Mouse (Mus musculus) kidney, postnatal 0 days (tissue): ENCODE measurements around the gene Gnaq. TPM values are rescaled to one million over a fixed set of nuclear protein-coding genes. Genes with fewer than 3 reads are reported as not detected.
A peak's percentile ranks its signal among the peaks of the same experiment; 100 is the strongest.

Experiments used
- ATAC-seq: fragments of 200-750 bp; cut with Nextera tagmentation; replicated peaks from 2 replicates; pipeline ENCODE4 v1.8.0; 2017; ENCODE audit warnings: low read depth, moderate number of reproducible peaks, moderate TSS enrichment, moderate library complexity; ENCODE audit not compliant: low FRiP score
- DNase-seq: peaks from one replicate; pipeline ENCODE4 v3.0.0-alpha.2; 2016; ENCODE audit warnings: low spot score
- H3K27ac ChIP-seq: fragments of 300-500 bp; sonication (generic); 2 replicates; pipeline ENCODE4 v1.5.1; 2014; ENCODE audit warnings: mild to moderate bottlenecking
- H3K27me3 ChIP-seq: fragments of 300-500 bp; sonication (generic); 2 replicates; pipeline ENCODE4 v1.6.1; 2014; ENCODE audit warnings: low read length, mixed read lengths; ENCODE audit not compliant: insufficient read depth
- H3K36me3 ChIP-seq: fragments of 300-500 bp; sonication (generic); 2 replicates; pipeline ENCODE4 v1.6.1; 2014; ENCODE audit warnings: low read length, mixed read lengths; ENCODE audit not compliant: insufficient read depth
- H3K4me1 ChIP-seq: fragments of 300-500 bp; sonication (generic); replicated peaks from 2 replicates; pipeline ENCODE4 v1.6.1; 2014; ENCODE audit warnings: antibody characterized with exemption, low read length, mixed read lengths; ENCODE audit not compliant: insufficient read depth
- H3K4me2 ChIP-seq: fragments of 300-500 bp; sonication (generic); 2 replicates; pipeline ENCODE4 v1.6.1; 2014; ENCODE audit warnings: mild to moderate bottlenecking, low read length, moderate library complexity, mixed read lengths
- H3K4me3 ChIP-seq: fragments of 300-500 bp; sonication (generic); replicated peaks from 2 replicates; pipeline ENCODE4 v1.5.1; 2014; ENCODE audit warnings: low read depth, low read length
- H3K9ac ChIP-seq: fragments of 300-500 bp; sonication (generic); 2 replicates; pipeline ENCODE4 v1.6.1; 2014; ENCODE audit warnings: low read depth, low read length
- H3K9me3 ChIP-seq: fragments of 300-500 bp; sonication (generic); replicated peaks from 2 replicates; pipeline ENCODE4 v1.6.1; 2016; ENCODE audit warnings: low read length, inconsistent platforms, mixed read lengths
- CTCF ChIP-seq: IDR thresholded peaks from 2 replicates; pipeline ENCODE4 v1.5.1; 2016; ENCODE audit warnings: antibody characterized with exemption, low read depth, mild to moderate bottlenecking, moderate library complexity
- WGBS: fragments of 180-500 bp; shearing (Covaris S2); extraction: QIAGEN DNeasy Blood & Tissue Kit; methylation state at CpG from one replicate; pipeline ENCODE4 v1.1.7; 2014; 5-methylcytosine and 5-hydroxymethylcytosine counted together
- polyA plus RNA-seq: library from polyadenylated mRNA; unstranded; fragments of >200 nt; fragmentation: Nextera tagmentation; extraction: Ambion mirVana; gene quantifications from 2 replicates; pipeline ENCODE4 v1.2.1, GENCODE M21; 2015

Gnaq gene
- polyA plus RNA-seq, 1 experiment from 2014 or later: 27.2 TPM

DNA sequence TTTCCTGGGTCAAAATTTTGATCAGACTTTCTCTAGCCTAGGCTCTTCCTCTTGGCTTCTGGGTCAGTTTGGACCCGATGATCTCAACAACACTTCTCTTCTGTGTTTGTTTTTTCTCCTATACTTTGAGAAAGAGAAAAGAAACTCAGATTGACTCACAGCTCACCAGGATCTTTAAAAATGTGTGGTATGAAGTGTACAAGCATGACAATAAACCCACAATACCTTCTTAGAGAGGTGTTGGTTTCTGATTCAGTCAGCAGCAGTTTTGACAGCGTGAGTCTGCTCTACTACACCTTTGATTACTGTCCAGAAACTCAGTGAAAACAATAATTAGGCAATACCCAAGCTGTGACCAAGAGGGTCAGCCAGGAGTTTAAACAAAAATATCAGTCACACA, 122.7 kb downstream of the Gnaq start:
- DNase-seq (no peak), ATAC-seq (no peak)
- Histone ChIP-seq H3K4me2 (no peak overlapping the region), H3K4me3 (no peak overlapping the region), H3K36me3 (no peaks in the 10 kb centered on the region), H3K4me1 (peaks cover 12% of the 10 kb centered on the region; the same call in 1 of the 2 replicates), H3K27ac (no peak overlapping the region), H3K9ac (no peak overlapping the region), H3K27me3 (no peaks in the 10 kb centered on the region), H3K9me3 (no peaks in the 10 kb centered on the region)
- 76% methylated on average over 2 of the region's 2 CpGs for WGBS
- no peak for TF ChIP-seq CTCF

- DNase-seq (no peak), ATAC-seq (no peak)
- no peaks in the 10 kb centered on the region for H3K27me3 ChIP-seq
- no peak overlapping the region for H3K9ac ChIP-seq
- no peak overlapping the region for H3K4me3 ChIP-seq
- 0 out of 2 replicates have a peak, but pooled peaks cover 4% of the 10 kb centered on the region for H3K4me1 ChIP-seq
- no peak overlapping the region for H3K4me2 ChIP-seq
- H3K27ac ChIP-seq: no peak overlapping the region
- H3K36me3 ChIP-seq: no peaks in the 10 kb centered on the region
- no peak for TF ChIP-seq CTCF
- H3K9me3 ChIP-seq: no peaks in the 10 kb centered on the region
These were observed 126.2 kb downstream of the Gnaq start for GRCm38 (mm10) chr19:16258766-16259355.

DNA sequence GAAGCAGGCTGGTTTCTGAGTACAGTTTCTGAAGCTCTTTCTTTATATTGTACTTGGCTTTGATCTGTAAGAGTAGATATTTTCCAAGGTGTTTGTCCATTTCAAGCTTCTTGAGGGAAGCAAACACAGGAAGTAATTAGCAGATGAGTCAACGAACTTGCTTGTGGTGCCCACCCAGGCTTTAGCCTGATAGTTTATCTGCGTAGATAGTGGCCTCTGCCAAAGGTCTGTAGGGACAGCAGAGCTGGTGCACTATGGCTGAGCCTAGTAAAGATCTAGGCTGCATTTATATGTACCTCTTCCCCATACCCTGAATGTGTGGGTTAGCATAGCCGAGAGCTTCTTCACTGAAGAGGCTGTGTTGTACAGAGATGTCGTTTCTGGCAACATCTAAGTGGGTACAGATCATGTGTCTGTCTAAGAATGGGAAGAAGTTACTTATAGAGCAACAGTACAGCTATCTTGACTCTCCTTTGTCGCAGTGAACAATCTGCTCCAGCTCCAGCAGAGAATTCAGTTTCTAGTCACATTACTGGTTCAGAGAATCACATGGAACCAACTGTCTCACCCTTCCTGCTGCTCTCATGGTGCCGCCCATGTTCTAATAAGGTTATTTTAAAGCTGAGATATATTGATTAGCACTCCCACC, 127.3 kb downstream of the Gnaq start:
- H3K9ac ChIP-seq: no peak overlapping the region
- no peak overlapping the region for H3K4me3 ChIP-seq
- 82% methylated on average over 6 of the region's 6 CpGs for WGBS
- TF ChIP-seq CTCF: no peak
- H3K9me3 ChIP-seq: no peaks in the 10 kb centered on the region
- DNase-seq (no peak), ATAC-seq (no peak)
- H3K4me1 ChIP-seq: 0 out of 2 replicates have a peak, but pooled peaks cover 4% of the 10 kb centered on the region
- no peak overlapping the region for H3K4me2 ChIP-seq
- no peaks in the 10 kb centered on the region for H3K27me3 ChIP-seq
- H3K27ac ChIP-seq: no peak overlapping the region
- no peaks in the 10 kb centered on the region for H3K36me3 ChIP-seq

DNA sequence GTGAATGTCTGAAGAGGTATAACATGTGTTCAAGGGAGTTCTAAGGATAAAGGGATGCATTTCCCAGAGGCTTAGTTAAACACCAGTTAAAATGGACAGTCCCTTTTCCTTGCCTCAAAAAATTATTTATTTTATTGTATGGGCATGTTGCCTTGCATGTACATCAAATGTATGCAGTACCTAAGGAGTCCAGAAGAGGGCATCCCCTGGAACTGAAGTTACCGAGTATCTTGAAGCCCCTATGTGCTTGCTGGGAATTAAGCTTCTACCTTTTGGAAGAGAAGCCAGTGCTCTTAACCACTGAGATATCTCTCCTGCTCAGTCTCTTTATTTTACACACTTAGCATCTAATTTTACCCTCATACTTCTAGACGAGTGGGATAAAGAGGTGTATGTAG, 127.8 kb downstream of the Gnaq start:
- DNase-seq: no peak

GRCm38 (mm10) chr19:16260973-16261372, 128.3 kb downstream of the Gnaq start:
- Histone ChIP-seq H3K9me3 (no peaks in the 10 kb centered on the region), H3K4me1 (0 out of 2 replicates have a peak, but pooled peaks cover 4% of the 10 kb centered on the region), H3K27me3 (no peaks in the 10 kb centered on the region), H3K27ac (no peak overlapping the region), H3K36me3 (no peaks in the 10 kb centered on the region), H3K9ac (no peak overlapping the region), H3K4me3 (no peak overlapping the region), H3K4me2 (no peak overlapping the region)
- no peak for TF ChIP-seq CTCF
- DNase-seq: no peak
- 78% methylated on average over 1 of the region's 1 CpGs for WGBS
- ATAC-seq: no peak

More for the DNA sequence above, 127.8 kb downstream of the Gnaq start:
- no peaks in the 10 kb centered on the region for H3K9me3 ChIP-seq
- no peak overlapping the region for H3K4me2 ChIP-seq
- ATAC-seq: no peak
- H3K9ac ChIP-seq: no peak overlapping the region
- no peak overlapping the region for H3K4me3 ChIP-seq
- peak; percentile 64 for TF ChIP-seq CTCF
- 79% methylated on average over 2 of the region's 2 CpGs for WGBS
- no peaks in the 10 kb centered on the region for H3K36me3 ChIP-seq
- no peak overlapping the region for H3K27ac ChIP-seq
- no peaks in the 10 kb centered on the region for H3K27me3 ChIP-seq
- 0 out of 2 replicates have a peak, but pooled peaks cover 4% of the 10 kb centered on the region for H3K4me1 ChIP-seq

DNA sequence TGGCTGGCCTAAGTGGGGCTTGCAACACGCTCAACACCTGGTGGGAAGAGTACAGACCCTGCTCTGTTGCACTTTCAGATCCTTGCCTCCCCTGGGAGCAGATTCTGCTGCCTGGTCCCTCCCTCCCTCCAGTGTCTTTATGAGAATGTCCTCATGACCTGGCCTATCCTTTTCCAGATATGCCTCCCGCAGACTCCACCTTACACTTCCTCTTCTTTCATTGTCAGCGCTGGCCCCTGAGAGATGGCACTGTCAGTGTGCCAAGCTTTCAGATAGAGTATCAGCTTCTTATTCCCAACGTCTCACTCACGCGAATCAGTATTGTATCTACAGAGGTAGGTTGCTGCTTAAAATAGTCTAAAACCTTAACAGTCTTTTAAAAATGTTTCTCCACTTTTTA, 129.0 kb downstream of the Gnaq start:
- H3K36me3 ChIP-seq: no peaks in the 10 kb centered on the region
- 80% methylated on average over 6 of the region's 6 CpGs for WGBS
- ATAC-seq (no peak), DNase-seq (no peak)
- no peak overlapping the region for H3K4me2 ChIP-seq
- no peak overlapping the region for H3K27ac ChIP-seq
- TF ChIP-seq CTCF: no peak
- no peaks in the 10 kb centered on the region for H3K9me3 ChIP-seq
- 0 out of 2 replicates have a peak, but pooled peaks cover 4% of the 10 kb centered on the region for H3K4me1 ChIP-seq
- no peak overlapping the region for H3K9ac ChIP-seq
- no peaks in the 10 kb centered on the region for H3K27me3 ChIP-seq
- no peak overlapping the region for H3K4me3 ChIP-seq
